Mouse (Mus musculus): Measurements from ENCODE around the gene Myo15. TPM values are rescaled to one million over a fixed set of nuclear protein-coding genes. Genes with fewer than 3 reads are reported as not detected.

The Myo15 gene
- polyA plus RNA-seq, 1 experiment from 2014 or later: 0.24 TPM

- H3K9me3 ChIP-seq (ENCODE audit: control insufficient read depth, low read length): no peaks in the 10 kb centered on the region
- no peaks in the 10 kb centered on the region for H3K36me3 ChIP-seq (ENCODE audit: control insufficient read depth, insufficient read depth, low read length)
- ATAC-seq (ENCODE audit: low read depth): no peak
- no peak overlapping the region for H3K4me3 ChIP-seq (ENCODE audit: low read depth, low read length)
- whole genome bisulfite sequencing: 77% methylated on average over 5 of the region's 5 CpGs
- H3K4me1 ChIP-seq (ENCODE audit: control insufficient read depth, insufficient read depth, low read length): no peaks in the 10 kb centered on the region
- H3K9ac ChIP-seq (ENCODE audit: low read depth, low read length): no peak overlapping the region
- no peaks in the 10 kb centered on the region for H3K27me3 ChIP-seq (replicated peaks; ENCODE audit: control insufficient read depth, insufficient read depth, low read length)
- no peak overlapping the region for H3K4me2 ChIP-seq (ENCODE audit: low read depth, low read length)
- no peak overlapping the region for H3K27ac ChIP-seq (replicated peaks; ENCODE audit: low read depth, low read length)
- no peak for DNase-seq (ENCODE audit: low spot score)
These were observed 6.7 kb downstream of the Myo15 start for GRCm38 (mm10) chr11:60475668-60476362.

- Histone ChIP-seq H3K27me3 (replicated peaks; ENCODE audit: control insufficient read depth, insufficient read depth, low read length) (no peaks in the 10 kb centered on the region), H3K4me3 (ENCODE audit: low read depth, low read length) (no peak overlapping the region), H3K4me2 (ENCODE audit: low read depth, low read length) (peak overlapping the region; percentile 31; the same call in 1 of the 2 replicates), H3K4me1 (ENCODE audit: control insufficient read depth, insufficient read depth, low read length) (no peaks in the 10 kb centered on the region), H3K27ac (replicated peaks; ENCODE audit: low read depth, low read length) (no peak overlapping the region), H3K36me3 (ENCODE audit: control insufficient read depth, insufficient read depth, low read length) (no peaks in the 10 kb centered on the region), H3K9me3 (ENCODE audit: control insufficient read depth, low read length) (no peaks in the 10 kb centered on the region), H3K9ac (ENCODE audit: low read depth, low read length) (0 out of 2 replicates have a peak overlapping the region, but pooled peaks have one; percentile 30)
- no peak for DNase-seq (ENCODE audit: low spot score)
- ATAC-seq (ENCODE audit: low read depth): no peak
- 30% methylated on average over 9 of the region's 17 CpGs for WGBS
These were observed 9.0 kb downstream of the Myo15 start for GRCm38 (mm10) chr11:60478121-60478520.

GRCm38 (mm10) chr11:60486267-60486666, 17.1 kb downstream of the Myo15 start:
- Histone ChIP-seq H3K36me3 (ENCODE audit: control insufficient read depth, insufficient read depth, low read length) (no peaks in the 10 kb centered on the region), H3K9ac (ENCODE audit: low read depth, low read length) (no peak overlapping the region), H3K4me3 (ENCODE audit: low read depth, low read length) (no peak overlapping the region), H3K27me3 (replicated peaks; ENCODE audit: control insufficient read depth, insufficient read depth, low read length) (no peaks in the 10 kb centered on the region), H3K4me2 (ENCODE audit: low read depth, low read length) (no peak overlapping the region), H3K27ac (replicated peaks; ENCODE audit: low read depth, low read length) (no peak overlapping the region), H3K4me1 (ENCODE audit: control insufficient read depth, insufficient read depth, low read length) (no peaks in the 10 kb centered on the region), H3K9me3 (ENCODE audit: control insufficient read depth, low read length) (no peaks in the 10 kb centered on the region)
- no peak for DNase-seq (ENCODE audit: low spot score)
- no peak for ATAC-seq (ENCODE audit: low read depth)
- WGBS: 61% methylated on average over 3 of the region's 3 CpGs

GRCm38 (mm10) chr11:60492726-60493125, 23.6 kb downstream of the Myo15 start:
- Histone ChIP-seq H3K27me3 (replicated peaks; ENCODE audit: control insufficient read depth, insufficient read depth, low read length) (no peaks in the 10 kb centered on the region), H3K4me1 (ENCODE audit: control insufficient read depth, insufficient read depth, low read length) (no peaks in the 10 kb centered on the region), H3K36me3 (ENCODE audit: control insufficient read depth, insufficient read depth, low read length) (no peaks in the 10 kb centered on the region), H3K9ac (ENCODE audit: low read depth, low read length) (no peak overlapping the region), H3K27ac (replicated peaks; ENCODE audit: low read depth, low read length) (no peak overlapping the region), H3K4me2 (ENCODE audit: low read depth, low read length) (no peak overlapping the region), H3K9me3 (ENCODE audit: control insufficient read depth, low read length) (no peaks in the 10 kb centered on the region), H3K4me3 (ENCODE audit: low read depth, low read length) (no peak overlapping the region)
- 84% methylated on average over 5 of the region's 5 CpGs for WGBS
- DNase-seq (ENCODE audit: low spot score): no peak
- ATAC-seq (ENCODE audit: low read depth): no peak

- no peak overlapping the region for H3K27ac ChIP-seq (replicated peaks; ENCODE audit: low read depth, low read length)
- no peaks in the 10 kb centered on the region for H3K27me3 ChIP-seq (replicated peaks; ENCODE audit: control insufficient read depth, insufficient read depth, low read length)
- no peak for ATAC-seq (ENCODE audit: low read depth)
- no peaks in the 10 kb centered on the region for H3K9me3 ChIP-seq (ENCODE audit: control insufficient read depth, low read length)
- WGBS: 53% methylated on average over 2 of the region's 2 CpGs
- no peaks in the 10 kb centered on the region for H3K36me3 ChIP-seq (ENCODE audit: control insufficient read depth, insufficient read depth, low read length)
- DNase-seq (ENCODE audit: low spot score): no peak
- no peak overlapping the region for H3K9ac ChIP-seq (ENCODE audit: low read depth, low read length)
- H3K4me1 ChIP-seq (ENCODE audit: control insufficient read depth, insufficient read depth, low read length): no peaks in the 10 kb centered on the region
- H3K4me3 ChIP-seq (ENCODE audit: low read depth, low read length): no peak overlapping the region
- no peak overlapping the region for H3K4me2 ChIP-seq (ENCODE audit: low read depth, low read length)
These were observed 26.6 kb downstream of the Myo15 start for GRCm38 (mm10) chr11:60495692-60496091.

GRCm38 (mm10) chr11:60507281-60507680, 38.1 kb downstream of the Myo15 start:
- H3K9ac ChIP-seq (ENCODE audit: low read depth, low read length): no peak overlapping the region
- DNase-seq (ENCODE audit: low spot score) (no peak), ATAC-seq (ENCODE audit: low read depth) (no peak)
- H3K36me3 ChIP-seq (ENCODE audit: control insufficient read depth, insufficient read depth, low read length): no peaks in the 10 kb centered on the region
- H3K4me3 ChIP-seq (ENCODE audit: low read depth, low read length): no peak overlapping the region
- H3K4me2 ChIP-seq (ENCODE audit: low read depth, low read length): no peak overlapping the region
- 83% methylated on average over 11 of the region's 13 CpGs for WGBS
- H3K4me1 ChIP-seq (ENCODE audit: control insufficient read depth, insufficient read depth, low read length): no peaks in the 10 kb centered on the region
- H3K27me3 ChIP-seq (replicated peaks; ENCODE audit: control insufficient read depth, insufficient read depth, low read length): peaks cover 13% of the 10 kb centered on the region
- no peaks in the 10 kb centered on the region for H3K9me3 ChIP-seq (ENCODE audit: control insufficient read depth, low read length)
- no peak overlapping the region for H3K27ac ChIP-seq (replicated peaks; ENCODE audit: low read depth, low read length)

GRCm38 (mm10) chr11:60508950-60509349, 39.8 kb downstream of the Myo15 start:
- H3K27me3 ChIP-seq (replicated peaks; ENCODE audit: control insufficient read depth, insufficient read depth, low read length): peaks cover 13% of the 10 kb centered on the region
- H3K27ac ChIP-seq (replicated peaks; ENCODE audit: low read depth, low read length): no peak overlapping the region
- no peaks in the 10 kb centered on the region for H3K36me3 ChIP-seq (ENCODE audit: control insufficient read depth, insufficient read depth, low read length)
- peak; percentile 37; the same call in 1 of the 2 replicates for ATAC-seq (ENCODE audit: low read depth)
- WGBS: 3% methylated on average over 11 of the region's 11 CpGs
- peak overlapping the region; percentile 61 for H3K9ac ChIP-seq (ENCODE audit: low read depth, low read length)
- H3K4me3 ChIP-seq (ENCODE audit: low read depth, low read length): peak overlapping the region; percentile 46
- DNase-seq (ENCODE audit: low spot score): peak; percentile 14
- no peaks in the 10 kb centered on the region for H3K9me3 ChIP-seq (ENCODE audit: control insufficient read depth, low read length)
- H3K4me2 ChIP-seq (ENCODE audit: low read depth, low read length): peak overlapping the region; percentile 80
- H3K4me1 ChIP-seq (ENCODE audit: control insufficient read depth, insufficient read depth, low read length): no peaks in the 10 kb centered on the region

- peak; percentile 45 for DNase-seq (ENCODE audit: low spot score)
- 1% methylated on average over 25 of the region's 25 CpGs for WGBS
These were observed 40.4 kb downstream of the Myo15 start for GRCm38 (mm10) chr11:60509500-60509899.

GRCm38 (mm10) chr11:60511893-60512292, 42.8 kb downstream of the Myo15 start:
- DNase-seq (ENCODE audit: low spot score) (no peak), ATAC-seq (ENCODE audit: low read depth) (no peak)
- Histone ChIP-seq H3K4me3 (ENCODE audit: low read depth, low read length) (no peak overlapping the region), H3K9ac (ENCODE audit: low read depth, low read length) (no peak overlapping the region), H3K4me1 (ENCODE audit: control insufficient read depth, insufficient read depth, low read length) (no peaks in the 10 kb centered on the region), H3K4me2 (ENCODE audit: low read depth, low read length) (no peak overlapping the region), H3K36me3 (ENCODE audit: control insufficient read depth, insufficient read depth, low read length) (no peaks in the 10 kb centered on the region), H3K27me3 (replicated peaks; ENCODE audit: control insufficient read depth, insufficient read depth, low read length) (peaks cover 13% of the 10 kb centered on the region), H3K27ac (replicated peaks; ENCODE audit: low read depth, low read length) (no peak overlapping the region), H3K9me3 (ENCODE audit: control insufficient read depth, low read length) (no peaks in the 10 kb centered on the region)
- 83% methylated on average over 1 of the region's 1 CpGs for WGBS

More at GRCm38 (mm10) chr11:60509500-60509899, 40.4 kb downstream of the Myo15 start:
- no peak overlapping the region for H3K27ac ChIP-seq (replicated peaks; ENCODE audit: low read depth, low read length)
- ATAC-seq (ENCODE audit: low read depth): peak; percentile 82
- H3K9me3 ChIP-seq (ENCODE audit: control insufficient read depth, low read length): no peaks in the 10 kb centered on the region
- peak overlapping the region; percentile 61 for H3K9ac ChIP-seq (ENCODE audit: low read depth, low read length)
- H3K4me3 ChIP-seq (ENCODE audit: low read depth, low read length): peak overlapping the region; percentile 46
- no peaks in the 10 kb centered on the region for H3K36me3 ChIP-seq (ENCODE audit: control insufficient read depth, insufficient read depth, low read length)
- peaks cover 13% of the 10 kb centered on the region for H3K27me3 ChIP-seq (replicated peaks; ENCODE audit: control insufficient read depth, insufficient read depth, low read length)
- H3K4me1 ChIP-seq (ENCODE audit: control insufficient read depth, insufficient read depth, low read length): no peaks in the 10 kb centered on the region
- peak overlapping the region; percentile 80 for H3K4me2 ChIP-seq (ENCODE audit: low read depth, low read length)

All from embryonic facial prominence, embryonic 14.5 days (tissue).